Mouse (Mus musculus) T-helper 17 cell (primary cell): ENCODE measurements at regions not wholly inside any gene's neighbourhood (a gene's known extent, or its start where the extent isn't known, plus 50 kb on each side); places are given as distances from the start of the nearest gene placed in this dataset.

ENCODE experiments used
- in situ Hi-C, 2 experiments: fragments of 300-600 bp; cut with MboI, MseI; formaldehyde crosslinking; loops; 1 replicate in 1 of 2; 2 replicates in 1 of 2; pipeline ENCODE4 v1.15.1; 2025; ENCODE audit warnings: high pct_unique_total_duplicates in 2 of 2

GRCm38 (mm10) chr10:98032661-98033060 is 306.1 kb upstream of the C030005K15Rik start:
- in situ Hi-C loops, result no loop called here

- in situ Hi-C loops, result no loop called here
Measured at GRCm38 (mm10) chr10:98041766-98042165, 315.2 kb upstream of the C030005K15Rik start.

- in situ Hi-C loops, result no loop called here
Measured at GRCm38 (mm10) chr10:98043873-98044272, 317.3 kb upstream of the C030005K15Rik start.

GRCm38 (mm10) chr10:98044579-98044978 is 318.0 kb upstream of the C030005K15Rik start:
- in situ Hi-C loops, result no loop called here

- in situ Hi-C loops, result no loop called here
Measured at GRCm38 (mm10) chr10:98073432-98073831, 346.9 kb upstream of the C030005K15Rik start.

- in situ Hi-C loops, result no loop called here
Measured at GRCm38 (mm10) chr10:98084881-98085280, 358.3 kb upstream of the C030005K15Rik start.

GRCm38 (mm10) chr10:98116296-98116695 is 389.7 kb upstream of the C030005K15Rik start:
- in situ Hi-C loops, result no loop called here

- in situ Hi-C loops, result no loop called here
Measured at GRCm38 (mm10) chr10:98125713-98126112, 399.2 kb upstream of the C030005K15Rik start.

- in situ Hi-C loops, result no loop called here
Measured at GRCm38 (mm10) chr10:98135026-98135425, 408.5 kb upstream of the C030005K15Rik start.

GRCm38 (mm10) chr10:98145773-98146172 is 419.2 kb upstream of the C030005K15Rik start:
- in situ Hi-C loops, result no loop called here

- in situ Hi-C loops, result no loop called here
Measured at GRCm38 (mm10) chr10:98146998-98147863, 420.7 kb upstream of the C030005K15Rik start.

GRCm38 (mm10) chr10:98155982-98156381 is 429.4 kb upstream of the C030005K15Rik start:
- in situ Hi-C loops, result no loop called here

GRCm38 (mm10) chr10:98185666-98186065 is 459.1 kb upstream of the C030005K15Rik start:
- in situ Hi-C loops, result no loop called here

GRCm38 (mm10) chr10:98196852-98197251 is 470.3 kb upstream of the C030005K15Rik start:
- in situ Hi-C loops, result no loop called here

- in situ Hi-C loops, result no loop called here
Measured at GRCm38 (mm10) chr10:98210246-98210645, 483.7 kb upstream of the C030005K15Rik start.

- in situ Hi-C loops, result no loop called here
Measured at GRCm38 (mm10) chr10:98212876-98213587, 486.5 kb upstream of the C030005K15Rik start.

- in situ Hi-C loops, result no loop called here
Measured at GRCm38 (mm10) chr10:98231017-98231416, 504.5 kb upstream of the C030005K15Rik start.

- in situ Hi-C loops, result no loop called here
Measured at GRCm38 (mm10) chr10:98231705-98232235, 505.2 kb upstream of the C030005K15Rik start.

GRCm38 (mm10) chr10:98248311-98248710 is 521.8 kb upstream of the C030005K15Rik start:
- in situ Hi-C loops, result no loop called here

GRCm38 (mm10) chr10:98257980-98258707 is 531.6 kb upstream of the C030005K15Rik start:
- in situ Hi-C loops, result no loop called here

- in situ Hi-C loops, result no loop called here
Measured at GRCm38 (mm10) chr10:98259283-98259682, 532.7 kb upstream of the C030005K15Rik start.

GRCm38 (mm10) chr10:98268511-98268910 is 542.0 kb upstream of the C030005K15Rik start:
- in situ Hi-C loops, result no loop called here
